Mouse (Mus musculus): ENCODE measurements around the gene Slc31a1.

The Slc31a1 gene

GRCm38 (mm10) chr4:62408601-62409282 is 48.2 kb downstream of the Slc31a1 start, which contains the start of the genes Cdc26 and Prpf4:
Gene Cdc26 (minus strand): TSS chr4:62408642.
Gene Prpf4 (plus strand): TSS chr4:62408797.
- peak; percentile 95 for DNase-seq

- DNase-seq: no peak
Measured at GRCm38 (mm10) chr4:62409615-62410014, 49.1 kb downstream of the Slc31a1 start.

GRCm38 (mm10) chr4:62410325-62410724 is 49.8 kb downstream of the Slc31a1 start:
- no peak for DNase-seq

GRCm38 (mm10) chr4:62411606-62412005 is 51.1 kb downstream of the Slc31a1 start:
- no peak for DNase-seq

- DNase-seq: no peak
Measured at GRCm38 (mm10) chr4:62418448-62418847, 57.9 kb downstream of the Slc31a1 start.

- no peak for DNase-seq
Measured at GRCm38 (mm10) chr4:62419091-62419490, 58.6 kb downstream of the Slc31a1 start.

GRCm38 (mm10) chr4:62425891-62426290 is 65.4 kb downstream of the Slc31a1 start:
- DNase-seq: no peak

- no peak for DNase-seq
Measured at GRCm38 (mm10) chr4:62427978-62428758, 67.6 kb downstream of the Slc31a1 start.

- no peak for DNase-seq
Measured at GRCm38 (mm10) chr4:62429616-62430015, 69.1 kb downstream of the Slc31a1 start.

- no peak for DNase-seq
Measured at GRCm38 (mm10) chr4:62430678-62431077, 70.2 kb downstream of the Slc31a1 start.

- no peak for DNase-seq
Measured at GRCm38 (mm10) chr4:62431522-62431921, 71.0 kb downstream of the Slc31a1 start.

GRCm38 (mm10) chr4:62433939-62434870 is 73.7 kb downstream of the Slc31a1 start:
- DNase-seq: no peak

GRCm38 (mm10) chr4:62435081-62435480 is 74.6 kb downstream of the Slc31a1 start, which contains the start of gene Rnf183:
Gene Rnf183 (minus strand): TSS chr4:62435252.
- no peak for DNase-seq

GRCm38 (mm10) chr4:62437256-62437778 is 76.8 kb downstream of the Slc31a1 start:
- DNase-seq: no peak

- no peak for DNase-seq
Measured at GRCm38 (mm10) chr4:62437871-62438270, 77.3 kb downstream of the Slc31a1 start.

GRCm38 (mm10) chr4:62439793-62440192 is 79.3 kb downstream of the Slc31a1 start:
- no peak for DNase-seq

- DNase-seq: no peak
Measured at GRCm38 (mm10) chr4:62440544-62440943, 80.0 kb downstream of the Slc31a1 start.

- DNase-seq: no peak
Measured at GRCm38 (mm10) chr4:62440986-62441385, 80.5 kb downstream of the Slc31a1 start.

Measured in thymus, postnatal 25 days (tissue).